21 mouse cellular contexts compared by ENCODE assay signal in genomic region chr1:55264385-55264784, GRCm38 (mm10).
"Had no signal": no experiment of that assay in that cellular context is flagged by ENCODE, and none has a peak within 500 bp of the region (broad histone marks: within the 10 kb centered on the region; RNA-seq: fewer than 3 reads in every experiment).

No protein-coding gene starts in this region.

- H3K36me3 ChIP-seq: kidney, embryonic 15.5 days; liver, embryonic 15.5 days; midbrain, embryonic 10.5 days; midbrain, embryonic 13.5 days; neural tube, embryonic 13.5 days; stomach, embryonic 15.5 days had no signal

- H3K4me1 ChIP-seq: kidney, embryonic 15.5 days; liver, embryonic 15.5 days; midbrain, embryonic 10.5 days; midbrain, embryonic 13.5 days; neural tube, embryonic 13.5 days; stomach, embryonic 15.5 days had no signal

- H3K9me3 ChIP-seq: kidney, embryonic 15.5 days; liver, embryonic 15.5 days; midbrain, embryonic 10.5 days; midbrain, embryonic 13.5 days; neural tube, embryonic 13.5 days; stomach, embryonic 15.5 days had no signal

- H3K4me2 ChIP-seq: kidney, embryonic 15.5 days; liver, embryonic 15.5 days; midbrain, embryonic 13.5 days; neural tube, embryonic 13.5 days; stomach, embryonic 15.5 days had no signal

- ATAC-seq: intestine, embryonic 16.5 days; midbrain, embryonic 13.5 days; midbrain, embryonic 16.5 days had no signal

- H3K4me3 ChIP-seq: kidney, embryonic 15.5 days; left cerebral cortex, adult 2 months; liver, embryonic 15.5 days; midbrain, embryonic 10.5 days; midbrain, embryonic 13.5 days; myocyte; neural tube, embryonic 13.5 days; stomach, embryonic 15.5 days had no signal

- DNase-seq: kidney, adult 2 months; kidney, postnatal 10 days; kidney, postnatal 36 days; layer of hippocampus, postnatal 36 days; lung, adult 2 months; lung, postnatal 14 days; lung, postnatal 4 days; retina, postnatal 1 day; right cerebral cortex, postnatal 25 days; spleen, adult 18-20 months; thymus, postnatal 25 days had no signal

- H3K9ac ChIP-seq: kidney, embryonic 15.5 days; liver, embryonic 15.5 days; midbrain, embryonic 13.5 days; neural tube, embryonic 13.5 days; stomach, embryonic 15.5 days had no signal

- H3K27me3 ChIP-seq: kidney, embryonic 15.5 days; liver, embryonic 15.5 days; midbrain, embryonic 13.5 days; neural tube, embryonic 13.5 days; stomach, embryonic 15.5 days had no signal

- H3K27ac ChIP-seq: kidney, embryonic 15.5 days; left cerebral cortex, adult 2 months; liver, embryonic 15.5 days; midbrain, embryonic 10.5 days; midbrain, embryonic 13.5 days; neural tube, embryonic 13.5 days; stomach, embryonic 15.5 days had no signal
